Mouse (Mus musculus) midbrain, embryonic 12.5 days (tissue): ENCODE data around the gene Sp100. TPM values are rescaled to one million over a fixed set of nuclear protein-coding genes. Genes with fewer than 3 reads are reported as not detected.

Source experiments
- ATAC-seq: fragments of 200-750 bp; cut with Nextera tagmentation; 2 replicates; pipeline ENCODE4 v1.8.0; 2017; ENCODE audit warnings: low read depth, moderate TSS enrichment, moderate library complexity; ENCODE audit not compliant: low FRiP score
- H3K27ac ChIP-seq: fragments of 300-500 bp; sonication (generic); replicated peaks from 2 replicates; pipeline ENCODE4 v1.5.1; 2016; ENCODE audit warnings: mild to moderate bottlenecking
- H3K27me3 ChIP-seq: fragments of 300-500 bp; sonication (generic); 2 replicates; pipeline ENCODE4 v1.6.1; 2016; ENCODE audit warnings: mild to moderate bottlenecking
- H3K36me3 ChIP-seq: fragments of 300-500 bp; sonication (generic); 2 replicates; pipeline ENCODE4 v1.6.1; 2016
- H3K4me1 ChIP-seq: fragments of 300-500 bp; sonication (generic); 2 replicates; pipeline ENCODE4 v1.6.1; 2016
- H3K4me2 ChIP-seq: fragments of 300-500 bp; sonication (generic); replicated peaks from 2 replicates; pipeline ENCODE4 v1.6.1; 2016; ENCODE audit warnings: mild to moderate bottlenecking, moderate library complexity
- H3K4me3 ChIP-seq: fragments of 300-500 bp; sonication (generic); 2 replicates; pipeline ENCODE4 v1.5.1; 2016; ENCODE audit warnings: mild to moderate bottlenecking
- H3K9ac ChIP-seq: fragments of 300-500 bp; sonication (generic); replicated peaks from 2 replicates; pipeline ENCODE4 v1.6.1; 2016; ENCODE audit warnings: mild to moderate bottlenecking, moderate library complexity
- H3K9me3 ChIP-seq: fragments of 300-500 bp; sonication (generic); 2 replicates; pipeline ENCODE4 v1.6.1; 2016; ENCODE audit warnings: mild to moderate bottlenecking
- WGBS: fragments of 180-500 bp; shearing (Covaris S2); methylation state at CpG from one replicate; pipeline ENCODE4 v1.1.7; 2016; 5-methylcytosine and 5-hydroxymethylcytosine counted together
- microRNA-seq: library from miRNA; unstranded; fragments of <30 nt; microRNA quantifications from one replicate; pipeline ENCODE4, GENCODE M21; 2017
- polyA plus RNA-seq: library from polyadenylated mRNA; unstranded; fragments of >200 nt; fragmentation: Nextera tagmentation; extraction: Ambion mirVana; gene quantifications from 2 replicates; pipeline ENCODE4 v1.2.1, GENCODE M21; 2016

The Sp100 gene
- polyA plus RNA-seq, 1 experiment from 2014 or later = 0.92 TPM

DNA sequence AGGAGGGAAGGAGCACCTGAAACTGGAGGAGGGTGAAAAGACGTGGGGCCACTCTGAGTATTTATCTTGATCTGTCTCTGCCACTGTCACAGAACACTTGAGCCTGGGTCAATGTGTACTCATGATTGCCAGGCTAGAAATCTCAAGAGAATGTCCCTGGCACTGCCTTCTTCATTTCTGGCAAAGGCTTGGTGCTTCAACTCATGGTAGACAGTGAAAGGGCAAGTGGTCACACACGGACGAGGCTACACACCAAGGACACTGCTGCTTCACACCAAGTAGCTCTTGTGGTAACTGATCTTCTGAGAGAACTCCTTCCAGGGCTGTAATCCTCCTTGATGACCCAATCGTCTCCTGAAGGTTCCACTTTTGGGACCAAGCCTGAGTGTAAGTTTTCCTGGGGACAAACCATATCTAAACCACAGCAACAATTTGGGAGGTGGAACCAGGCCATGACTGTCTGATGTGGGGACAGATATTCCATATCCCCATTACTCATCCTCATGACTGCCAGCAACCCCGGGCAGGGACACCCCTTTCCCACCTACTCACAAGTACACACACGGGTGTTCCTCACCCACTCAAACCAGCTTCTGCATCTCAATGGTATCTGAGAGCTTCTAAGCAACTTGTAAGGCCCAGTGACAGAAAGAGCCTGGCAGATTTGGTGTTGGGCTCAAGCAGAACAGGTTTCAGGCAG is 107.9 kb downstream of the Sp100 start:
- peaks cover 11% of the 10 kb centered on the region for H3K4me1 ChIP-seq
- no peaks in the 10 kb centered on the region for H3K9me3 ChIP-seq
- no peak overlapping the region for H3K9ac ChIP-seq
- 86% methylated on average over 6 of the region's 6 CpGs for WGBS
- no peak for ATAC-seq
- no peaks in the 10 kb centered on the region; the same call in 1 of the 2 replicates for H3K27me3 ChIP-seq
- H3K4me2 ChIP-seq = 0 out of 2 replicates have a peak overlapping the region, but pooled peaks have one; percentile 14
- no peak overlapping the region for H3K27ac ChIP-seq
- no peaks in the 10 kb centered on the region for H3K36me3 ChIP-seq
- H3K4me3 ChIP-seq = no peak overlapping the region

- no peak overlapping the region for H3K9ac ChIP-seq
- H3K36me3 ChIP-seq = no peaks in the 10 kb centered on the region
- ATAC-seq = no peak
- H3K27me3 ChIP-seq = no peaks in the 10 kb centered on the region; the same call in 1 of the 2 replicates
- no peak overlapping the region for H3K4me3 ChIP-seq
- 33% methylated on average over 14 of the region's 14 CpGs for WGBS
- H3K4me2 ChIP-seq = peak overlapping the region; percentile 14; the same call in 1 of the 2 replicates
- peaks cover 11% of the 10 kb centered on the region for H3K4me1 ChIP-seq
- H3K27ac ChIP-seq = no peak overlapping the region
- H3K9me3 ChIP-seq = no peaks in the 10 kb centered on the region
Observed at GRCm38 (mm10) chr1:85758231-85758968, 108.6 kb downstream of the Sp100 start.

DNA sequence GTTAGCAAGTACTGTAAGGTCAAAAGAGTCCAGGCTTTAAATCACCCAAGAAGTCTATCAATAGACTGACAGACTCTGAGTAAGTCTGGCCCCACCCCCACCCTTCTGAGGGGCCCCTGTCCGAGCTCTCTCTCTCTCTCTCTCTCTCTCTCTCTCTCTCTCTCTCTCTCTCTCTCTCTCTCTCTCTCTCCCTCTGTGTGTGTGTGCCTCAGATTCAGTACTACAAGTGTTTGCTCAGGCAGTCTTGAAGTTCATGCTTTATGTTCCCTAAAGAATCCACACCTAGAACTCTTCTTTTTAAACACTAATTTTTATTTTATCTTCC is 109.1 kb downstream of the Sp100 start:
- no peak overlapping the region for H3K9ac ChIP-seq
- ATAC-seq = no peak
- no peaks in the 10 kb centered on the region for H3K9me3 ChIP-seq
- peaks cover 11% of the 10 kb centered on the region for H3K4me1 ChIP-seq
- H3K4me2 ChIP-seq = 0 out of 2 replicates have a peak overlapping the region, but pooled peaks have one; percentile 14
- 27% methylated on average over 1 of the region's 1 CpGs for WGBS
- no peak overlapping the region for H3K4me3 ChIP-seq
- H3K27ac ChIP-seq = no peak overlapping the region
- H3K36me3 ChIP-seq = no peaks in the 10 kb centered on the region
- no peaks in the 10 kb centered on the region; the same call in 1 of the 2 replicates for H3K27me3 ChIP-seq

Small RNAs within 50 kb of the gene (microRNA-seq; reads per million reads assigned to microRNA genes)
- not detected for gene Mir8096

Other genes with a start within 250 kb of the Sp100 start
- not detected in 2 replicates for gene G530012D18Rik, start 74.3 kb upstream of the Sp100 start, polyA plus RNA-seq
- gene Sp110, start 51.2 kb upstream of the Sp100 start, polyA plus RNA-seq = 0.62 and 1.4 TPM in 2 replicates
- 0.72 and 0.92 TPM in 2 replicates for gene Sp140, start 49.6 kb upstream of the Sp100 start, polyA plus RNA-seq
- 0.72 and 1.1 TPM in 2 replicates for gene A630001G21Rik, start 128.7 kb downstream of the Sp100 start, polyA plus RNA-seq
- gene Cab39, start 143.5 kb downstream of the Sp100 start, polyA plus RNA-seq = 69.2 and 79.9 TPM in 2 replicates
- 146 and 163 TPM in 2 replicates for gene Itm2c, start 244.3 kb downstream of the Sp100 start, polyA plus RNA-seq